Mouse (Mus musculus): ENCODE measurements around the gene Csdc2.
"Not testable (repeated sequence)": the region's sequence is repeated elsewhere in the genome, so short reads cannot be mapped to it uniquely, and the experiment has no call there.

The Csdc2 gene

DNA sequence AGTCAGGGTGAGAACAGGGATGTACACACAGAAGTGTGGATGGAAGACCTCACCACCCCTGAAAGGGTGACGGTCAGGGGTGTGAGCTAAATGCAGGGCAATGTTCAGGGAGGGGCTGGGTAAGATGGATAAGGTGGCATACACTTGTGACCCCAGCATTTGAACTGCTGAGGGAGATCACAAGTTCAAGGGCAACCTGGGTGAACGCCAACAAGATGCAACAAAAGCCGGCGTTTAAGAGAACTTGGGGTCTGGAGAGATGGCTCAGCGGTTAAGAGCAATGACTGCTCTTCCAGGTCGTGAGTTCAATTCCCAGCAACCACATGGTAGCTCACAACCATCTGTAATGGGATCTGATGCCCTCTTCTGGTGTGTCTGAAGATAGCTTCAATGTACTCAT, 18.2 kb downstream of the Csdc2 start:
- DNase-seq (ENCODE audit: low spot score in 2 of 2) = no peak

GRCm38 (mm10) chr15:81955414-81955813, 18.9 kb downstream of the Csdc2 start:
- DNase-seq (ENCODE audit: low spot score in 2 of 2) = no peak

- peak in 1 of 2 experiments; percentile 70 for DNase-seq (ENCODE audit: low spot score in 2 of 2)
Observed at GRCm38 (mm10) chr15:81956457-81956856, 19.9 kb downstream of the Csdc2 start.

GRCm38 (mm10) chr15:81957598-81957997, 21.0 kb downstream of the Csdc2 start:
- DNase-seq (ENCODE audit: low spot score in 2 of 2) = no peak

DNA sequence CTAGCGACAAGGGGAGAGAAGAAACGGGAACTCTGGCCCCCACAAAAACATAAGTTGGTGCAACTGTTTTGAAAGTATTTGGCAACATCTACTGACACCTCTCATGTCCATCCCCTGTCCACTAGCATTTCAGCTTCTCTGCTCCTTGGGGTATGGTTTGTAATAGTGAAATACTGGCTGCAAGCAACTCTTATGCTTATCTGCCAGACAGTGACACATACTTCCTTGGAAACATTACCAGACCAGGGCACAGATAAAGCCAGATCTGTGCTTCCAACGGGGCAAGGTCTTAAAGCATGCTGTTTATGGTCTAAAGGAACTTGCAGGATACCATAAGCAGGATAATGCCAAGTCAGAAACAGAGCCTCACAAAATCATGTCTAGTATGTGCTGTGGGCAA, 22.3 kb downstream of the Csdc2 start:
- DNase-seq (ENCODE audit: low spot score in 2 of 2) = no peak

- peak; percentile 85 to 96 for DNase-seq (ENCODE audit: low spot score in 2 of 2)
Observed at GRCm38 (mm10) chr15:81960171-81961077, 23.9 kb downstream of the Csdc2 start, which contains the start of gene Pmm1. TSS of gene Pmm1 (minus strand) at chr15:81960930.

DNA sequence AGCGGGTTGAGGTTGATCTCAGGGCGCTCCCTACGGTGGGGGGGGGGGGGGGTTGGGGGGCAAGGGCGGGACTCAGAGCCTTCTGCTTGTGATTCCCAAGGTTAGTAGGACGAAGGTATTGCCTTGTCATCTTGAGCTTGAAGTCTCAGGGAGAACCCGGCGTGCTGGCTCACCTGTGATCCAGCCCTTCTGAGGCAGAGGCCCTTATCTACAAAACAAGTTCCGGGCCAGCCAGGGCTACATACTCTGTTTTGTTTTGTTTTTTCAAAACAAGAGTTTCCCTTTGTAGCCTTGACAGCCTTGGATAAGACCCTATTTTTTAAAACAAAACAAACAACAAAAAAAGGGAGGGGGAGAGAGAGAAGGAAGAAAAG, 24.5 kb downstream of the Csdc2 start:
- no peak for DNase-seq (ENCODE audit: low spot score in 2 of 2)

DNA sequence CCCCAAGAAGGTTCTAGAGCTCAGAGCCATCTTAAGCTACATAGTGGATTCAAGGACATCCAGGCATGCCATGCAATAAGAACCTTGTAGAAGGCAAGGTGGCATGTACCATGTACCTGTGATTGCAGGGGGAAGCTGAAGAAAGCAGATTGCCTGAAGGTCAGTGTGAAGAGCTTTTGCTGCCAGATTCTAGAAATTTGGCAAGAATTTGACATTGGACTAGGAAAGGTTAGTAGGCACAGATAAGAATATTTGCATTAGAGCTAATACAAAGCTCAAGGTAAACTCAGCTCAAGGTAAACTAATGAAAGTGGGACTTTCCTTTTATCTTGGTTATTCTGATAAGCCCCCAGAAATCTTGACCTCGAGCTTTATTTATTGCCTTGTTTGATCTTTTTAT, 27.7 kb downstream of the Csdc2 start:
- no peak for DNase-seq (ENCODE audit: low spot score in 2 of 2)

- no peak for DNase-seq (ENCODE audit: low spot score in 2 of 2)
Observed at GRCm38 (mm10) chr15:81964980-81965545, 28.5 kb downstream of the Csdc2 start.

DNA sequence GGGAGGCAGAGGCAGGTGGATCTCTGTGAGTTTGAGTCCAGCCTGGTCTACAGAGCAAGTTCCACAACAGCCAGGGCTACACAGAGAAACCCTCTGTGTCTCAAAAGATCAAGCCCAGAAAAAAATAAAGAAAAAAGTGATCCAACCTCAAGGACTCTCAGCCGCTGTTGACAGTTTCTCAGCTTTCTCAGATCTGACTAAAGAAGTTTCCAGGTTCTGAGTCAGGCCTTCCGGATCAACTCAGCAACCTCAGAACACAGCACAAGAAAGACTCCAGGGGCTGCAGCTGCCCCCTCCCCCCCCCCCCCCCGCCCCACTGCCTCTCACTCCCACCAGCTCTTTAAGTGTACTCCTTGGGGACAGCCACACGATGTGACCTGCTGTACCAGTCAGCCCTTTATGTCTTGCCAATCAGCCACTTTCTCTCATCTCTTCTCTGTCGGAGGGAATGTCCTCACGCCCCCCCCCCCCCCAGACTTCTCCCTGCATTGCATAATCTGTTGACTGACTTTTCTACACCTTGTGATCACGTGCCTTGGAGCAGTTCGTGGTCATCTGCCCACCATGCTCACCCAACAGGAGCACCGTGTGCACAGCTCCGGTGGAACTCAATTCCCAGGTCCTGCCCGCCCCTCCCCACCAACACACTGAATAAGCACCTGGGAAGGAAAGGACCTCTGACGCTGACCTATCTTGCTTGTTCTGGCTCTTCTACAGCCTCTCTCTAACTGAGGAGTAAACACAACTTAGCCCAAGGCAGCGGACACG, 29.7 kb downstream of the Csdc2 start:
- no peak for DNase-seq (ENCODE audit: low spot score in 2 of 2)

DNA sequence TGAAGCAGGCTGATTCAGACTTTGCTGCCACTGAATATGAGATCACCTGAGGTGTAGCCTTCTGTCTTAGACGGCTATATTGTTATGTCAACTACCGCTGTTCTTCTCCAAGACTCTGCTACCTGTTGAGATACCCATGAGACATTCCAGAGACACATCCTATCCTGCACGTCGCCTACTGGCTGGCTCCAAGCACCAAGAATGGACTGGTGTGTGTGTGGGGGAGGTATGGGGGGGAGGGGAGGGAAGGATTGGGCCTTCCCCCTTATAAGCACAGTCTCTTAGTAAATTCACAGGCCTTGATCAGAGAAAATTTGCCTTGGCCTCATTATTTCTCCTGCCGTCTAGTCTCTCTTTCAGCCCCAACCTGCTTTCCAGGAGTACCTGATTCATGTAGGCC, 31.3 kb downstream of the Csdc2 start:
- no peak for DNase-seq (ENCODE audit: low spot score in 2 of 2)

DNA sequence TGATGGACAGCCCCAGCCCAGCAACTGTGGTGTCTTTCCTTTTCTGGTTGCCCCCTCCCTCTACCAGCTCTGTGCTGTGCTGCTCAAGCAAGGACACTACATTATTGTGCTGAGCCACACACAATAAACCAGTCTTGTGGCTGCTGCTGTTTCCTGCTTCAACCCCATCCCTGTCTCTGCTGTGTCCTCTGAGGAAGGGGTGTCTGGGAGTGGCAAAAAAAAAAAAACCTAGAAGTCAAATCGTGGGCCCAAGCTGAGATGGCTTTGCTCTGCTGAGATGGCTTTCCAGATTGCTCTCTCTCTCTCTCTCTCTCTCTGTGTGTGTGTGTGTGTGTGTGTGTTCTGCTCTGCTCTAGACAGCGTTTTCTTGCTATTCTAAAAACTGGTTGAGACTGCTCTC, 31.9 kb downstream of the Csdc2 start:
- no peak for DNase-seq (ENCODE audit: low spot score in 2 of 2)

DNA sequence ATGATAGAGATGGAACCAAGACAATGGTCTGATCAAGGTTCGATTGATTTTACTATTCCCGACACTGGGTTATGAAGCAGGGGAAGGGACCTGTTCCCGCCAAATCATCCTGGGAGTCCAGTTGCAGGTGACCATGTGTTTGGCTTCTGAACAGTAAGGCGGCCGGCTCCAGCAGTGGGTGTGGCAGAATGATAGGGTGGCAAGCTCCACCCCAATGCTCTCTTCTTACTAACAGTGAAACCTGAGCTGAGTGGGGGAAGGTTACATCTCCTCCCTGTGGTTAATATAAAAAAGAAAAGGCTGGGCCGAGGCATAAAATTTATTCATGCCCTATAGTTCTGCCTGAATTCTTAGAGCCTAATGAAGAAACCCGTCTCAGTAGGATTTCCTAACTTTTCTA, 32.6 kb downstream of the Csdc2 start:
- no peak for DNase-seq (ENCODE audit: low spot score in 2 of 2)

DNA sequence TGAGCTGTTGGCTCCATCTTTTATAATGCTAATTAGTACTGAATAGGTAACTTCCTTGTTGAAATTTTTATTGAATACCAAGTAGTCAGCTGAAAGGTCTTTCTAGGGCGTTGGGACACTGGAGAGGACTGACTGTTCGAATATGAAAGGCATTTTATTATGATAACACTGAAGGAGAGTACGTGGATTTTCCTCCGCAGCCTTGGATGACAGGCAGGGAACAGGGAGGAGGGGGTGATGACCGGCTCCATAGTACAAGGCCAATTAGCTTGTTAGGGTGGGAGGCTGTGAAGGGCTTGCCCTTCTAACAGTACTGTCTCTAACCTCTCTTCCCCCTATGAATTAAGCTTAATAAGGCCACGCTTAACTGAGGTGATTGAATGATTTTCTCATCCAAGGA, 33.1 kb downstream of the Csdc2 start:
- DNase-seq (ENCODE audit: low spot score in 2 of 2) = not testable (repeated sequence)

DNA sequence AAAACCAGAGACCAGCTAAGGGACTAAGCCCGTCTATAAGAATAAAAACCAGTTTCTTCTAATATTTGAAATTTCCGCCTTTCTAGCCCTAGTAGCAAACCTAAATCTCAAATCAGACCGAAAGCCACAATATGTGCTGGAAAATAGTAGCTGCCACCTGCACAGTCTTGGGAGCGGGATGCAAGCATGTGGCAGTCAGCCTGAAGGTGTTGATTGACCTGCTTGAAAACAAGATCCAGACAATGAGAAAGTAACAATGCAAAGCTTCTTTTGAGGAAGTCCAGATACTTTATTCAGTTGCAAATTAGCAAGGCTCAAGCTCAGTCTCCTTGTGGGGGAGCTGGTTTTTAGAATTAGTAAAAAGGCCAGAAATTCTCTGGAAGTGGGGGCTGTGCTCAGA, 33.9 kb downstream of the Csdc2 start:
- not testable (repeated sequence) for DNase-seq (ENCODE audit: low spot score in 2 of 2)

GRCm38 (mm10) chr15:81975156-81975555, 38.6 kb downstream of the Csdc2 start:
- DNase-seq (ENCODE audit: low spot score in 2 of 2) = not testable (repeated sequence)

DNA sequence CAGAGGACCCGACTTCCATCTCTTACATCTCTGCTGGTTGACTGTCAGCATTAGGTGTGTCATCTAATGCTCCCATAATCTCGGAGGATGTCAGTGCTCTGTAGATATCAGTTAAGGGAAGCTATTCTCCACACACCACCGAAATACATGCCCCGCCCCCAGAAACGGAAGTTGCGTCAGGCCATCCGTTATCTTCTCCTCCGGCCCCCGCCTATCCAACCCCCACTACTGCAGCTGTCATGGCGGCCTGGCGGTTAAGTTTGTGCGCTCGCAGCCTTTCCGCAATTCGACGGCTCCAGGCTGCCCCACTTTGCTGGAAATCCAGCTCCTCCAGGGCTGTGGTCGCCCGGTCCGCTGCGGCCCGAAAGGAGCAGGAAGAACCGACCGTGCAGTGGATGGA, 43.8 kb downstream of the Csdc2 start, which contains the start of gene 1700029P11Rik:
Gene 1700029P11Rik, plus strand, starts transcription at position 220 of the 400 bp plus-strand sequence.
- no peak for DNase-seq (ENCODE audit: low spot score in 2 of 2)

- no peak for DNase-seq (ENCODE audit: low spot score in 2 of 2)
Observed at GRCm38 (mm10) chr15:81982173-81982572, 45.6 kb downstream of the Csdc2 start.

DNA sequence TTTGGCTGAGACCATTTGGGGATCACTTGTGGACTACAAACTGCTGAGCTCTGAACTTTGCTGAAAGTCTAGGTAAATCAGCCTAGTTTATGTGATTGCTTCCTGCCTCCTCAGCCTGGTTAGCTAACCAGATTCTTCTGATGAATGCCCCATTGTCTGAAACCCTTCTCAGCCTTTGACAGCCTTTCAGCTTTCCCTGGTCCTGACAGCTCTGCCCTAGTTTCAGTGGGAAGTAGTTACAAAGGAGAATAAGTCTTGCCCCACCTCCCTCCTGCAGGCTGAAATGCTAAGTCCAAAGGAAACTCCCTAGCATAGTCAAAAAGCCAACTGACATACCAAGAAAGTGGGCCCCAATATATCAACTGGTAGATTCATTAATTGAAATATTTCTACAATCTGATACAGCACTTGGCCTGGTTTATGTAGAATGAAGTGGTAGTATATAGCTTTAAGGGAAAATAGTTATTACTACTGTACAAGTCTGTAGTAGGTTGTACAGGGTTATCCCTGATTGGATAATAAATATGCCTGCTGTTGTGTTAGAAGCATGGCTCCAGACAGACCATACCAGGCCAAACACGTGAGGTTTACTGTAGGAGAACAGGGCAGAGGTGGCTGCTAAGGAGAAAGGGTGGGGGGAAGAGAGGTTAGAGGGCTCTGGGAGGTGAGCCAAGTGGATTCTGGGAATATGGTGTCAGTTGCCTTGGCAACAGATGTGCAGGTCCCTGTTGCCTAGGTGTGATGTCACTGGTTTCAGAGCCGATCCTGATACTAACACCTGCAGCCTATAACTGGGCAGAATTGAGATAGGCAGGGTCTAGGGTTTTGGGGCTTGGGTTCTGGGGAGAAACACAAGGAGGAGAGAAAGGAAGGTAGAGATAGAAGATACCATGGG, 49.0 kb downstream of the Csdc2 start:
- DNase-seq (ENCODE audit: low spot score in 2 of 2) = no peak

- no peak for DNase-seq (ENCODE audit: low spot score in 2 of 2)
Observed at GRCm38 (mm10) chr15:81987646-81988045, 51.1 kb downstream of the Csdc2 start, which contains the start of gene Xrcc6. TSS of gene Xrcc6 (plus strand) at chr15:81987835.

DNA sequence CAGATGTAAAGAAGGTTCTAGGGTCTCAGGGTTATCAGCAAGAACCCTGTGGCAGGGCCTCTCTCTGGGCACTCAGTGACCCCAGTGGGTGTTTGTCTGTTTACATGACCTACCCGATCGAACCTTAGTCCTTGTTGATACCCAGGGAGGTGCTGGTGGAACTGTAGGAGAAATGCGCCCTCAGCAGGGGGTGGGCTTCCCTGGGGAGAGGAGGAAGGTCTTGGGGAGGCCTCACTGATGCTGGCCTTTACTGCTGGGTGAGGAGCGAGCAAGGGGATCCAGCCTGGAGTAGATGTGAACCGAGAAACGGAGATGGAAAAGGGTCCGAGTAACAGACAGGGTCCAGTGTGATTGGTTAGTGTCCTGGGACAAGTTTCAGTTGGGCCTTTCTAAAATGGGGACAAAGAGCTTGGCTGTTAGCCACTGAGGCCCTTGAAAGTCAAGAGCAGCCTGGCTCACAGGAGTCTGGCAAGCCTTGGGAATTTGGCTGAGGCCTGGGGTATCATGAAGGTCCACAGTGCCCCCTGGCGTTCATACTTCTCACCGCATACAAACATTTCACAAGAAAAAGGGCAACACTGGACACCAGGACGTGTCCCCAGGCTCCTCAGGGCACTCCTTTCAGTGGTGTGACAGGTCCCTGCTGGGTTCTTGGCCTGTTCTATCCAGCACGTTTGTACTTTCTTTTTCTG, 53.0 kb downstream of the Csdc2 start:
- DNase-seq (ENCODE audit: low spot score in 2 of 2) = peak; percentile 73 to 90

Data from cerebellum, postnatal 4 days (tissue).